Mouse (Mus musculus): ENCODE measurements around the gene Dab2. TPM values are rescaled to one million over a fixed set of nuclear protein-coding genes. Genes with fewer than 3 reads are reported as not detected.

The Dab2 gene
- polyA plus RNA-seq (2011; ENCODE audit: insufficient read length, low read depth, missing spikeins): 59.1 and 86.6 TPM in 2 replicates

- Histone ChIP-seq H3K27ac (ENCODE audit: insufficient read depth, low read length) (no peak within 1 kb of the TSS; the same call in 1 of the 2 replicates), H3K4me3 (ENCODE audit: insufficient read depth, low read length) (no peak within 1 kb of the TSS), H3K4me1 (ENCODE audit: control insufficient read depth, insufficient read depth, low read length) (no peaks in the 10 kb centered on the region)
- no peak for TF ChIP-seq POLR2A (IDR thresholded peaks at IDR 0.05; ENCODE audit: low read depth, low read length)
- TF ChIP-seq CTCF (IDR thresholded peaks at IDR 0.05; ENCODE audit: borderline replicate concordance, insufficient read depth, low read length): no peak
Measured at GRCm38 (mm10) chr15:6299554-6299953, at the start of gene Dab2. Dab2 (plus strand) TSS chr15:6299788.

GRCm38 (mm10) chr15:6253471-6253870 is 46.1 kb upstream of the Dab2 start:
- no peak overlapping the region for H3K27ac ChIP-seq (ENCODE audit: insufficient read depth, low read length)
- TF ChIP-seq CTCF (IDR thresholded peaks at IDR 0.05; ENCODE audit: borderline replicate concordance, insufficient read depth, low read length) (no peak), POLR2A (IDR thresholded peaks at IDR 0.05; ENCODE audit: low read depth, low read length) (no peak)
- H3K4me1 ChIP-seq (ENCODE audit: control insufficient read depth, insufficient read depth, low read length): no peaks in the 10 kb centered on the region
- no peak overlapping the region for H3K4me3 ChIP-seq (ENCODE audit: insufficient read depth, low read length)

- no peak overlapping the region for H3K4me3 ChIP-seq (ENCODE audit: insufficient read depth, low read length)
- H3K4me1 ChIP-seq (ENCODE audit: control insufficient read depth, insufficient read depth, low read length): no peaks in the 10 kb centered on the region
- no peak overlapping the region for H3K27ac ChIP-seq (ENCODE audit: insufficient read depth, low read length)
- no peak for TF ChIP-seq CTCF (IDR thresholded peaks at IDR 0.05; ENCODE audit: borderline replicate concordance, insufficient read depth, low read length)
- TF ChIP-seq POLR2A (IDR thresholded peaks at IDR 0.05; ENCODE audit: low read depth, low read length): no peak
Measured at GRCm38 (mm10) chr15:6254383-6254782, 45.2 kb upstream of the Dab2 start.

- Histone ChIP-seq H3K4me3 (ENCODE audit: insufficient read depth, low read length) (no peak overlapping the region), H3K4me1 (ENCODE audit: control insufficient read depth, insufficient read depth, low read length) (0 out of 2 replicates have a peak, but pooled peaks cover 2% of the 10 kb centered on the region), H3K27ac (ENCODE audit: insufficient read depth, low read length) (peak overlapping the region; percentile 59)
- TF ChIP-seq POLR2A (IDR thresholded peaks at IDR 0.05; ENCODE audit: low read depth, low read length): no peak
Measured at GRCm38 (mm10) chr15:6257049-6257448, 42.5 kb upstream of the Dab2 start.

GRCm38 (mm10) chr15:6259957-6260740 is 39.4 kb upstream of the Dab2 start:
- Histone ChIP-seq H3K4me1 (ENCODE audit: control insufficient read depth, insufficient read depth, low read length) (0 out of 2 replicates have a peak, but pooled peaks cover 2% of the 10 kb centered on the region), H3K27ac (ENCODE audit: insufficient read depth, low read length) (no peak overlapping the region), H3K4me3 (ENCODE audit: insufficient read depth, low read length) (no peak overlapping the region)
- TF ChIP-seq POLR2A (IDR thresholded peaks at IDR 0.05; ENCODE audit: low read depth, low read length): no peak
- no peak for TF ChIP-seq CTCF (IDR thresholded peaks at IDR 0.05; ENCODE audit: borderline replicate concordance, insufficient read depth, low read length)

- no peak for TF ChIP-seq POLR2A (IDR thresholded peaks at IDR 0.05; ENCODE audit: low read depth, low read length)
- TF ChIP-seq CTCF (IDR thresholded peaks at IDR 0.05; ENCODE audit: borderline replicate concordance, insufficient read depth, low read length): no peak
Measured at GRCm38 (mm10) chr15:6260741-6261430, 38.7 kb upstream of the Dab2 start.

GRCm38 (mm10) chr15:6267147-6267758 is 32.3 kb upstream of the Dab2 start:
- no peak for TF ChIP-seq CTCF (IDR thresholded peaks at IDR 0.05; ENCODE audit: borderline replicate concordance, insufficient read depth, low read length)
- TF ChIP-seq POLR2A (IDR thresholded peaks at IDR 0.05; ENCODE audit: low read depth, low read length): no peak
- H3K4me1 ChIP-seq (ENCODE audit: control insufficient read depth, insufficient read depth, low read length): no peaks in the 10 kb centered on the region
- H3K27ac ChIP-seq (ENCODE audit: insufficient read depth, low read length): no peak overlapping the region
- no peak overlapping the region for H3K4me3 ChIP-seq (ENCODE audit: insufficient read depth, low read length)

More at GRCm38 (mm10) chr15:6260741-6261430, 38.7 kb upstream of the Dab2 start:
- H3K27ac ChIP-seq (ENCODE audit: insufficient read depth, low read length): no peak overlapping the region
- 0 out of 2 replicates have a peak, but pooled peaks cover 2% of the 10 kb centered on the region for H3K4me1 ChIP-seq (ENCODE audit: control insufficient read depth, insufficient read depth, low read length)
- H3K4me3 ChIP-seq (ENCODE audit: insufficient read depth, low read length): no peak overlapping the region

- peak overlapping the region; percentile 38 for H3K27ac ChIP-seq (ENCODE audit: insufficient read depth, low read length)
- H3K4me3 ChIP-seq (ENCODE audit: insufficient read depth, low read length): no peak overlapping the region
- H3K4me1 ChIP-seq (ENCODE audit: control insufficient read depth, insufficient read depth, low read length): peaks cover 2% of the 10 kb centered on the region
- no peak for TF ChIP-seq CTCF (IDR thresholded peaks at IDR 0.05; ENCODE audit: borderline replicate concordance, insufficient read depth, low read length)
Measured at GRCm38 (mm10) chr15:6278606-6279468, 20.8 kb upstream of the Dab2 start.

- TF ChIP-seq POLR2A (IDR thresholded peaks at IDR 0.05; ENCODE audit: low read depth, low read length) (no peak), CTCF (IDR thresholded peaks at IDR 0.05; ENCODE audit: borderline replicate concordance, insufficient read depth, low read length) (no peak)
- no peak overlapping the region; the same call in 1 of the 2 replicates for H3K27ac ChIP-seq (ENCODE audit: insufficient read depth, low read length)
- H3K4me3 ChIP-seq (ENCODE audit: insufficient read depth, low read length): no peak overlapping the region
- H3K4me1 ChIP-seq (ENCODE audit: control insufficient read depth, insufficient read depth, low read length): peaks cover 2% of the 10 kb centered on the region
Measured at GRCm38 (mm10) chr15:6280021-6280451, 19.6 kb upstream of the Dab2 start.

All from embryonic fibroblast, embryonic 13.5 days (primary cell).